Mouse (Mus musculus) neural tube, embryonic 15.5 days (tissue): ENCODE measurements around the gene Prss46. TPM values are rescaled to one million over a fixed set of nuclear protein-coding genes. Genes with fewer than 3 reads are reported as not detected.

Source experiments
- ATAC-seq: fragments of 200-750 bp; cut with Nextera tagmentation; 2 replicates; pipeline ENCODE4 v1.8.0; 2017; ENCODE audit warnings: mild to moderate bottlenecking, moderate TSS enrichment, moderate library complexity; ENCODE audit not compliant: low FRiP score
- H3K27ac ChIP-seq: fragments of 300-500 bp; sonication (generic); replicated peaks from 2 replicates; pipeline ENCODE4 v1.5.1; 2015; ENCODE audit warnings: mild to moderate bottlenecking, inconsistent platforms
- H3K27me3 ChIP-seq: fragments of 300-500 bp; sonication (generic); replicated peaks from 2 replicates; pipeline ENCODE4 v1.6.1; 2015; ENCODE audit warnings: inconsistent platforms
- H3K36me3 ChIP-seq: fragments of 300-500 bp; sonication (generic); 2 replicates; pipeline ENCODE4 v1.6.1; 2015; ENCODE audit warnings: inconsistent platforms
- H3K4me1 ChIP-seq: fragments of 300-500 bp; sonication (generic); 2 replicates; pipeline ENCODE4 v1.6.1; 2015; ENCODE audit warnings: inconsistent platforms
- H3K4me2 ChIP-seq: fragments of 300-500 bp; sonication (generic); 2 replicates; pipeline ENCODE4 v1.6.1; 2015; ENCODE audit warnings: inconsistent platforms, mild to moderate bottlenecking, moderate library complexity
- H3K4me3 ChIP-seq: fragments of 300-500 bp; sonication (generic); replicated peaks from 2 replicates; pipeline ENCODE4 v1.5.1; 2015; ENCODE audit warnings: mild to moderate bottlenecking, inconsistent platforms
- H3K9ac ChIP-seq: fragments of 300-500 bp; sonication (generic); replicated peaks from 2 replicates; pipeline ENCODE4 v1.6.1; 2015; ENCODE audit warnings: mild to moderate bottlenecking, inconsistent platforms
- H3K9me3 ChIP-seq: fragments of 300-500 bp; sonication (generic); replicated peaks from 2 replicates; pipeline ENCODE4 v1.6.1; 2016; ENCODE audit warnings: inconsistent platforms
- WGBS: fragments of 180-500 bp; shearing (Covaris S2); methylation state at CpG from one replicate; pipeline ENCODE4 v1.1.7; 2015; ENCODE audit warnings: mixed read lengths; 5-methylcytosine and 5-hydroxymethylcytosine counted together
- polyA plus RNA-seq: library from polyadenylated mRNA; unstranded; fragments of >200 nt; fragmentation: Nextera tagmentation; extraction: Ambion mirVana; gene quantifications from 2 replicates; pipeline ENCODE4 v1.2.1, GENCODE M21; 2015

The Prss46 gene
- polyA plus RNA-seq, 1 experiment from 2014 or later = not detected

- no peak for ATAC-seq
- WGBS = 72% methylated on average over 9 of the region's 9 CpGs
- H3K9me3 ChIP-seq = no peaks in the 10 kb centered on the region
- H3K27ac ChIP-seq = no peak overlapping the region
- H3K4me2 ChIP-seq = no peak overlapping the region
- no peak overlapping the region for H3K4me3 ChIP-seq
- H3K36me3 ChIP-seq = no peaks in the 10 kb centered on the region
- no peaks in the 10 kb centered on the region for H3K4me1 ChIP-seq
- H3K9ac ChIP-seq = no peak overlapping the region
- H3K27me3 ChIP-seq = no peaks in the 10 kb centered on the region
Measured at GRCm38 (mm10) chr9:110887388-110888303, 43.3 kb downstream of the Prss46 start.

GRCm38 (mm10) chr9:110888935-110889334, 44.6 kb downstream of the Prss46 start:
- H3K27ac ChIP-seq = no peak overlapping the region
- no peaks in the 10 kb centered on the region for H3K9me3 ChIP-seq
- ATAC-seq = no peak
- H3K4me2 ChIP-seq = no peak overlapping the region
- no peaks in the 10 kb centered on the region for H3K4me1 ChIP-seq
- H3K4me3 ChIP-seq = no peak overlapping the region
- H3K27me3 ChIP-seq = no peaks in the 10 kb centered on the region
- H3K36me3 ChIP-seq = no peaks in the 10 kb centered on the region
- WGBS = 94% methylated on average over 14 of the region's 14 CpGs
- no peak overlapping the region for H3K9ac ChIP-seq

GRCm38 (mm10) chr9:110890026-110890783, 45.9 kb downstream of the Prss46 start:
- Histone ChIP-seq H3K9me3 (no peaks in the 10 kb centered on the region), H3K4me2 (no peak overlapping the region), H3K4me3 (no peak overlapping the region), H3K27me3 (no peaks in the 10 kb centered on the region), H3K27ac (no peak overlapping the region), H3K9ac (no peak overlapping the region), H3K36me3 (no peaks in the 10 kb centered on the region), H3K4me1 (no peaks in the 10 kb centered on the region)
- whole genome bisulfite sequencing = 16% methylated on average over 21 of the region's 21 CpGs
- no peak for ATAC-seq

GRCm38 (mm10) chr9:110891077-110891828, 46.9 kb downstream of the Prss46 start:
- no peaks in the 10 kb centered on the region for H3K9me3 ChIP-seq
- no peak overlapping the region for H3K4me2 ChIP-seq
- no peak overlapping the region for H3K4me3 ChIP-seq
- H3K27me3 ChIP-seq = no peaks in the 10 kb centered on the region
- no peak overlapping the region for H3K27ac ChIP-seq
- H3K36me3 ChIP-seq = no peaks in the 10 kb centered on the region
- 77% methylated on average over 12 of the region's 12 CpGs for WGBS
- ATAC-seq = no peak
- no peak overlapping the region for H3K9ac ChIP-seq
- H3K4me1 ChIP-seq = peaks cover 8% of the 10 kb centered on the region

- Histone ChIP-seq H3K4me1 (peaks cover 12% of the 10 kb centered on the region), H3K27ac (no peak overlapping the region)
- 82% methylated on average over 3 of the region's 3 CpGs for WGBS
Measured at GRCm38 (mm10) chr9:110892552-110892951, 48.2 kb downstream of the Prss46 start.

GRCm38 (mm10) chr9:110893429-110893828, 49.1 kb downstream of the Prss46 start:
- H3K9ac ChIP-seq = no peak overlapping the region
- no peaks in the 10 kb centered on the region for H3K9me3 ChIP-seq
- 71% methylated on average over 10 of the region's 10 CpGs for WGBS
- no peak overlapping the region for H3K4me2 ChIP-seq
- H3K4me1 ChIP-seq = peaks cover 12% of the 10 kb centered on the region
- no peak overlapping the region for H3K27ac ChIP-seq
- no peaks in the 10 kb centered on the region for H3K36me3 ChIP-seq
- no peaks in the 10 kb centered on the region for H3K27me3 ChIP-seq
- no peak overlapping the region for H3K4me3 ChIP-seq
- no peak for ATAC-seq

More at GRCm38 (mm10) chr9:110892552-110892951, 48.2 kb downstream of the Prss46 start:
- Histone ChIP-seq H3K4me2 (no peak overlapping the region), H3K36me3 (no peaks in the 10 kb centered on the region), H3K9me3 (no peaks in the 10 kb centered on the region), H3K9ac (no peak overlapping the region), H3K27me3 (no peaks in the 10 kb centered on the region), H3K4me3 (no peak overlapping the region)
- no peak for ATAC-seq

- no peak overlapping the region for H3K27ac ChIP-seq
- no peaks in the 10 kb centered on the region for H3K36me3 ChIP-seq
- ATAC-seq = no peak
- 48% methylated on average over 5 of the region's 5 CpGs for WGBS
- no peaks in the 10 kb centered on the region for H3K9me3 ChIP-seq
- peaks cover 12% of the 10 kb centered on the region for H3K4me1 ChIP-seq
- no peak overlapping the region for H3K4me3 ChIP-seq
- H3K27me3 ChIP-seq = no peaks in the 10 kb centered on the region
- no peak overlapping the region for H3K9ac ChIP-seq
- peak overlapping the region; percentile 39; the same call in 1 of the 2 replicates for H3K4me2 ChIP-seq
Measured at GRCm38 (mm10) chr9:110895507-110895906, 51.2 kb downstream of the Prss46 start.

- Histone ChIP-seq H3K4me1 (peaks cover 12% of the 10 kb centered on the region), H3K27me3 (no peaks in the 10 kb centered on the region), H3K27ac (no peak overlapping the region), H3K4me2 (peak overlapping the region; percentile 39), H3K9ac (no peak overlapping the region), H3K4me3 (no peak overlapping the region), H3K36me3 (no peaks in the 10 kb centered on the region), H3K9me3 (no peaks in the 10 kb centered on the region)
- 10% methylated on average over 7 of the region's 7 CpGs for WGBS
- peak; percentile 68; the same call in 1 of the 2 replicates for ATAC-seq
Measured at GRCm38 (mm10) chr9:110895994-110896393, 51.7 kb downstream of the Prss46 start.

GRCm38 (mm10) chr9:110896595-110896994, 52.3 kb downstream of the Prss46 start:
- Histone ChIP-seq H3K9me3 (no peaks in the 10 kb centered on the region), H3K27ac (no peak overlapping the region), H3K4me3 (no peak overlapping the region), H3K36me3 (no peaks in the 10 kb centered on the region), H3K4me1 (peaks cover 12% of the 10 kb centered on the region), H3K27me3 (no peaks in the 10 kb centered on the region), H3K9ac (no peak overlapping the region), H3K4me2 (peak overlapping the region; percentile 39)
- 15% methylated on average over 6 of the region's 6 CpGs for WGBS
- ATAC-seq = peak; percentile 71

- 50% methylated on average over 10 of the region's 10 CpGs for WGBS
- Histone ChIP-seq H3K27me3 (no peaks in the 10 kb centered on the region), H3K4me1 (peaks cover 12% of the 10 kb centered on the region), H3K9ac (no peak overlapping the region), H3K27ac (no peak overlapping the region), H3K36me3 (no peaks in the 10 kb centered on the region), H3K4me3 (no peak overlapping the region), H3K4me2 (no peak overlapping the region), H3K9me3 (no peaks in the 10 kb centered on the region)
- no peak for ATAC-seq
Measured at GRCm38 (mm10) chr9:110899451-110900008, 55.2 kb downstream of the Prss46 start.

GRCm38 (mm10) chr9:110901204-110901603, 56.9 kb downstream of the Prss46 start:
- no peak for ATAC-seq
- WGBS = 90% methylated on average over 6 of the region's 6 CpGs

More at GRCm38 (mm10) chr9:110901204-110901603, 56.9 kb downstream of the Prss46 start:
- H3K27ac ChIP-seq = no peak overlapping the region
- no peak overlapping the region for H3K9ac ChIP-seq
- no peaks in the 10 kb centered on the region for H3K27me3 ChIP-seq
- no peaks in the 10 kb centered on the region for H3K9me3 ChIP-seq
- no peak overlapping the region for H3K4me3 ChIP-seq
- peaks cover 5% of the 10 kb centered on the region for H3K4me1 ChIP-seq
- H3K4me2 ChIP-seq = no peak overlapping the region
- H3K36me3 ChIP-seq = no peaks in the 10 kb centered on the region
